Mouse (Mus musculus) intestine, embryonic 15.5 days (tissue): ENCODE data around the gene Sephs2. TPM values are rescaled to one million over a fixed set of nuclear protein-coding genes. Genes with fewer than 3 reads are reported as not detected.

ENCODE experiments used
- ATAC-seq: fragments of 200-750 bp; cut with Nextera tagmentation; 2 replicates; pipeline ENCODE4 v1.8.0; 2017; ENCODE audit warnings: moderate TSS enrichment, moderate library complexity
- H3K27ac ChIP-seq: fragments of 300-500 bp; sonication (generic); 2 replicates; pipeline ENCODE4 v1.5.1; 2015; ENCODE audit warnings: mild to moderate bottlenecking, inconsistent platforms
- H3K27me3 ChIP-seq: fragments of 300-500 bp; sonication (generic); replicated peaks from 2 replicates; pipeline ENCODE4 v1.6.1; 2015; ENCODE audit warnings: inconsistent platforms
- H3K36me3 ChIP-seq: fragments of 300-500 bp; sonication (generic); 2 replicates; pipeline ENCODE4 v1.6.1; 2015; ENCODE audit warnings: inconsistent platforms
- H3K4me1 ChIP-seq: fragments of 300-500 bp; sonication (generic); replicated peaks from 2 replicates; pipeline ENCODE4 v1.6.1; 2015; ENCODE audit warnings: inconsistent platforms
- H3K4me2 ChIP-seq: fragments of 300-500 bp; sonication (generic); replicated peaks from 2 replicates; pipeline ENCODE4 v1.6.1; 2015; ENCODE audit warnings: mild to moderate bottlenecking, inconsistent platforms
- H3K4me3 ChIP-seq: fragments of 300-500 bp; sonication (generic); replicated peaks from 2 replicates; pipeline ENCODE4 v1.5.1; 2015; ENCODE audit warnings: inconsistent platforms
- H3K9ac ChIP-seq: fragments of 300-500 bp; sonication (generic); 2 replicates; pipeline ENCODE4 v1.6.1; 2015; ENCODE audit warnings: inconsistent platforms
- H3K9me3 ChIP-seq: fragments of 300-500 bp; sonication (generic); 2 replicates; pipeline ENCODE4 v1.6.1; 2016; ENCODE audit warnings: inconsistent platforms
- WGBS: fragments of 180-500 bp; shearing (Covaris S2); methylation state at CpG from one replicate; pipeline ENCODE4 v1.1.7; 2015; 5-methylcytosine and 5-hydroxymethylcytosine counted together
- polyA plus RNA-seq: library from polyadenylated mRNA; unstranded; fragments of >200 nt; fragmentation: Nextera tagmentation; extraction: Ambion mirVana; gene quantifications from 2 replicates; pipeline ENCODE4 v1.2.1, GENCODE M21; 2015

Gene Sephs2
- polyA plus RNA-seq, 1 experiment from 2014 or later, result 233 TPM

DNA sequence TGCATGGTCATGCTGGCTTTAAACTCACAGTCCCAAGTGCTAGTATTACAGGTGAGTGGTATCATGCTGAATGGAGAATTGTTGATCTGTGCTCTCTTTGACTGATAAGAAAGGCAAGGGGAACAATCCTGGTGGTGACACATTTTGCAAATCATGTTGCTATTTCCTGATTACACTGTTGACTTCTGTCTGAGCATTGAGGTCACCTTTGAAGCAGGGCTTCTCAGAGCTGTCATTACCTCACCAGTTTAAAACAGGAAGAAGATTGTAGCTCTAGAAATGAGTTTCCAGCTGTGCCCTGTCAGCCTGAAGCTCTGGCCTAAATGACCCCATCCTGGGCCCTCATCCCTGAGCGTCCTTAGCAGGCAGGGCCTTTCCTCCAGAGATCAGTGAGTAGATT is 14.1 kb upstream of the Sephs2 start:
- Histone ChIP-seq H3K4me2 (no peak overlapping the region), H3K4me1 (no peaks in the 10 kb centered on the region), H3K4me3 (no peak overlapping the region), H3K36me3 (no peaks in the 10 kb centered on the region), H3K27ac (no peak overlapping the region), H3K9ac (no peak overlapping the region), H3K27me3 (no peaks in the 10 kb centered on the region), H3K9me3 (no peaks in the 10 kb centered on the region)
- 79% methylated on average over 1 of the region's 1 CpGs for WGBS
- ATAC-seq, result no peak

DNA sequence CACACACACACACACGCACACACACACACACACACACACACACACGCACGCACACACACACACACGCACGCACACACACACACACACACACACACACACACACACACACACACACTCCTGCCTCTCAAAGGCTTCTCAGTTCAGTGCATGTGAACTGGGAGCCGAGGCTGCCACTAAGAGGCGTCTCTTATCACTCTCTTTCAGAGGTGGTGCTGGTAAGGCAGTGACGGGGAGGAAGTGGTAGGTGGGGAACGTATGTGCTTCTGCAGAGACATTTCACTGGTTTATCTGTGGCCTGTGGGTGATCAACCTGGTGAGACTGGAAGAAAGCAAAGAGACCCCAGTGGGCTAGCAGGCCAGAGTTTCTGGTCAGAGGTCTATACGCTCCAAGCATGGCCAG is 11.3 kb upstream of the Sephs2 start:
- Histone ChIP-seq H3K4me1 (0 out of 2 replicates have a peak, but pooled peaks cover under 1% of the 10 kb centered on the region), H3K4me2 (no peak overlapping the region), H3K9me3 (no peaks in the 10 kb centered on the region), H3K27me3 (no peaks in the 10 kb centered on the region), H3K36me3 (no peaks in the 10 kb centered on the region), H3K4me3 (no peak overlapping the region), H3K27ac (no peak overlapping the region), H3K9ac (no peak overlapping the region)
- WGBS, result 79% methylated on average over 5 of the region's 10 CpGs
- no peak for ATAC-seq

DNA sequence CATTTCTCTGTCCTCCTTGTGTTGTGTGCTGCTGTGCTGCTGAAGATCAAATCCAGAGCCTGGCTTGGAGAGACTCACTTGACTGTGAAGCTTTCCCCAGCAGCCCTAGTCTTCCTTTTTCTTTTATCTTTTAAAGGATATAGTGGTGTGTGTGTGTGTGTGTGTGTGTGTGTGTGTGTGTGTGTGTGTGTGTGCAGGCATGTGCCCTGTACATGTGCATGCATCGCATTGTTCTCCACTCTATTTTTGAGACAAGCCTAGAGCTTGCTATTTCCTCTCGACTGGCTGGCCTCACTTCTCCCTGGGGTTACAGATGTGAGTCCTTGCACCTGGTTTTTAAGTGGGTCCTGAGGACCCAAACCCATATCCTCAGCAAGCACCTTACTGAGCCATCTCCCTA is 8.3 kb upstream of the Sephs2 start:
- Histone ChIP-seq H3K9me3 (no peaks in the 10 kb centered on the region), H3K4me1 (peaks cover 15% of the 10 kb centered on the region; the same call in 1 of the 2 replicates), H3K36me3 (no peaks in the 10 kb centered on the region), H3K27ac (no peak overlapping the region), H3K9ac (no peak overlapping the region), H3K4me2 (no peak overlapping the region), H3K4me3 (no peak overlapping the region), H3K27me3 (no peaks in the 10 kb centered on the region)
- 81% methylated on average over 2 of the region's 2 CpGs for WGBS
- no peak for ATAC-seq

DNA sequence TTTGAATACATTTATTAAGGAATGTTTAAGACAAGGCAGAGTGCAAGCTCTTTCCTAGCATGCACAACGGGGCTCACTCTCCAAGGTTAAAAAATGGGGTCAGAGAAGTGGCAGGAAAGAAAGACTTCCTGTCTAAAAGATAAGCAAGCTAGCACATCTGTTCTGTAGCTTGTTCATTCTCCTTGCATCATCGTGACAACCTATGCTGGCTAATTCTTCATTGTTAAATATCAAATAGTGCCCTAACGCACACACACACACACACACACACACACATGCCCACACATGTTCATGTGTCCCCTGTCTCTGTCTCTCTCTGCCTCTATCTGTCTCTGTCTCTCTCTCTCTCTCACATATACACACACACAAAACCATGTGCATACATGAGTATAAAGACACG is 7.3 kb upstream of the Sephs2 start:
- no peak for ATAC-seq
- H3K36me3 ChIP-seq, result no peaks in the 10 kb centered on the region
- no peak overlapping the region for H3K4me3 ChIP-seq
- no peak overlapping the region for H3K4me2 ChIP-seq
- H3K27ac ChIP-seq, result no peak overlapping the region
- WGBS, result 47% methylated on average over 4 of the region's 4 CpGs
- peaks cover 15% of the 10 kb centered on the region; the same call in 1 of the 2 replicates for H3K4me1 ChIP-seq
- no peaks in the 10 kb centered on the region for H3K9me3 ChIP-seq
- H3K9ac ChIP-seq, result no peak overlapping the region
- H3K27me3 ChIP-seq, result no peaks in the 10 kb centered on the region

DNA sequence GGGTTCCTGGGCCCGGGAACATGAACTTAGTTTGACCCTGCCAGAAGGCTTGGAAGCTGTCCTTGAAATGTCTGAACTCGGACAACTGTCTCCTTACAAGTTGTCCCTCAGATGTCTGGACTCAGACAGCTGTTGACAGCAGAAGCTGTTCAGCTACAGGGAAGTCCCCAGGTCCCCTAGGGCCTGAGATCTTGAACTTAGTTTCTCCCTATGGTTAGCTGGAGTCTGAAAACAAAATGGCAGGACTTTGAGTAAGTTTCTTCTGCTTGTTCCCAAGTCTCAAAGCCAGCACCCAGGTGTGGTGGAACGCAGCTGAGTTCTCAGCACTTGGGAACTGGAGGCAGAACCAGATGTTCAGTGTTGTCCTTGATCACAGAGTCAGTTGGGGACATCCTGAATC is 6.2 kb upstream of the Sephs2 start:
- no peak overlapping the region for H3K27ac ChIP-seq
- H3K27me3 ChIP-seq, result no peaks in the 10 kb centered on the region
- H3K9me3 ChIP-seq, result no peaks in the 10 kb centered on the region
- ATAC-seq, result no peak
- H3K4me2 ChIP-seq, result no peak overlapping the region
- no peak overlapping the region for H3K9ac ChIP-seq
- no peaks in the 10 kb centered on the region for H3K36me3 ChIP-seq
- 60% methylated on average over 3 of the region's 3 CpGs for WGBS
- peaks cover 15% of the 10 kb centered on the region; the same call in 1 of the 2 replicates for H3K4me1 ChIP-seq
- H3K4me3 ChIP-seq, result no peak overlapping the region

DNA sequence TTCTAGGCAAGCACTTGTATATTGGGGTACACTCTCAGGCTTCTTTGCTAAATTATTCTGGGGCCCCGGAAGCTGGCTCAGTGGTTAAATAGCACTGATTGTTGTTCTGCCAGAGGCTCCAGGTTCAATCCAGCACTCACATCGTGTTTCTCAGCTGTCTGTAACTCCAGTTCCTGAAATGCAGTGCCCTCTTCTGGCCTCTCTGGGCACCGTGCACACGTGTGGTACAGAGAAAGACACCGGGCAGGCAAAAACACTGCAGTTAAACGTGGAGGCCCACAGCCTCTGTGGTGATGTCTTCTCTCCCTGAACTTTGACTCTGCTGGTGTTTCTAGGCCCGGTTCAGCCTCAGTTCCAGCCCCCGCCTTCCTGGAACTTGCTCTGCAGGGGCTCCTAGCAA is 4.5 kb upstream of the Sephs2 start:
- Histone ChIP-seq H3K9me3 (no peaks in the 10 kb centered on the region), H3K4me3 (no peak overlapping the region), H3K4me1 (peaks cover 15% of the 10 kb centered on the region; the same call in 1 of the 2 replicates), H3K27ac (peak overlapping the region; percentile 78; the same call in 1 of the 2 replicates), H3K36me3 (no peaks in the 10 kb centered on the region), H3K9ac (no peak overlapping the region), H3K4me2 (no peak overlapping the region), H3K27me3 (no peaks in the 10 kb centered on the region)
- ATAC-seq, result peak; percentile 21; the same call in 1 of the 2 replicates
- WGBS, result 22% methylated on average over 8 of the region's 8 CpGs

DNA sequence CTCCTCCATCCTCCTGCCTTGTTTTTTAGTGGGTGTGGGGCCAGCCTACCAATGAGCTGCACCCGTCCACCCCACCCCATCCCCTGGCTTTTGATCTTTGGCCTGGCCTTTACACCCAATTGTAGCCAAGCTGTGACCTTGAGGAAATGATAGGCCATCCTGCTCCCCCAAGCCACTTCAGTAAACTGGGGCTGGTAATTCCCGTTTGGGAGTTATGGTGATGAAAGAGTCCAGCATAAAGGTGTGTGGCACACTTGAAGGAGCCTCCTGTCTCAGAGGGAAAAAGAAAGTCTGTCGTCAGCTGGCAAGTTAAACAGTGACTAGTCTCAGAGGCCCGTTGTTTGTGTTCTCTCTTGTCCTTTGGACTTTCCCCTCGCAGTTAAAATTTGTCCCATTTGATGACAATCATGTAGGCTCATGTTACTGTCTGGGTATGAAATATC is 2.7 kb upstream of the Sephs2 start:
- WGBS, result 40% methylated on average over 5 of the region's 5 CpGs
- peak; percentile 79 for ATAC-seq
- H3K9ac ChIP-seq, result no peak overlapping the region

DNA sequence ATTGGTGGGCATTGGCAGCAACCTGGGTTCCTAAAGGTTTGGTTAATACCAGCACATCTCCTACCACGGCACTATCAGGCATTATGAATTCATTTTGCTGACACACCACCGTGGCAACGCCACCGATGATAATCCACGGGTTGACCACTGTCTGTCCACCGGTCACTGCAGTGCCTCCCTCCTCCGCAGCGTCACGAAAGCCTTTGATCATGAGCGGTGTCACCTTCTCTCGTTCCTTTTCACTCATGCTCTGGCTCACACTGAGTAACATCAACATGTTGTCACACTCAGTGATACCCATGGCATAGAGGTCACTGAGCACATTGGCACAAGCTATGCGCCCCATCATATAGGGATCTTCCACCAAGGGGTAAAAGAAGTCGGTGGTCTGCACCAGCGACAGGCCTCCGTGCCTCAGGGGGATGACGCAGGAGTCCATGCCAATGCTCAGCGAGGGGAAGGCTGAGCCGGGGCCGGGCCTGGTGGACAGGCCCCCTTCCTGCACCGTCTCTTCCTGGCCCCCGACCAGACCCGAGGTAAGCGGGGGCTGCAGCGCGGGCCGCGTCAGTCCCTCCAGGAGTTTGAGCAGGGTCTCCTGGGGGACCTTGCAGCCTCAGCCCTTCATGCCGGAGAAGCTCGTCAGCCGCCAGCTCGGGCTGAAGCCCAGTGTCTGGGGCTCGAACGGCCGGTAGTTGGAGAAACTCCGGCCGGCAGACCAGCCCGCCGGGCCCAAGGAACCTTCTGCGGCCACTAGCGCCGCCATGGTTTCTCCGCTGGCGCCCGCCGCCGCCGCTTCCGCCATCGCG is 534 bp downstream of the Sephs2 start:
- WGBS, result 11% methylated on average over 50 of the region's 50 CpGs
- peaks cover 21% of the 10 kb centered on the region for H3K4me1 ChIP-seq
- no peaks in the 10 kb centered on the region for H3K27me3 ChIP-seq
- peak overlapping the region; percentile 96 for H3K9ac ChIP-seq
- peaks cover 11% of the 10 kb centered on the region for H3K36me3 ChIP-seq
- peak overlapping the region; percentile 81 for H3K4me2 ChIP-seq
- ATAC-seq, result peak; percentile 39
- peak overlapping the region; percentile 92 for H3K27ac ChIP-seq
- H3K9me3 ChIP-seq, result no peaks in the 10 kb centered on the region
- H3K4me3 ChIP-seq, result peak overlapping the region; percentile 81

More for the DNA sequence above, 2.7 kb upstream of the Sephs2 start:
- Histone ChIP-seq H3K4me1 (peaks cover 27% of the 10 kb centered on the region), H3K27me3 (no peaks in the 10 kb centered on the region), H3K27ac (peak overlapping the region; percentile 86), H3K4me2 (peak overlapping the region; percentile 24), H3K36me3 (peaks cover 5% of the 10 kb centered on the region), H3K9me3 (no peaks in the 10 kb centered on the region), H3K4me3 (no peak overlapping the region)

DNA sequence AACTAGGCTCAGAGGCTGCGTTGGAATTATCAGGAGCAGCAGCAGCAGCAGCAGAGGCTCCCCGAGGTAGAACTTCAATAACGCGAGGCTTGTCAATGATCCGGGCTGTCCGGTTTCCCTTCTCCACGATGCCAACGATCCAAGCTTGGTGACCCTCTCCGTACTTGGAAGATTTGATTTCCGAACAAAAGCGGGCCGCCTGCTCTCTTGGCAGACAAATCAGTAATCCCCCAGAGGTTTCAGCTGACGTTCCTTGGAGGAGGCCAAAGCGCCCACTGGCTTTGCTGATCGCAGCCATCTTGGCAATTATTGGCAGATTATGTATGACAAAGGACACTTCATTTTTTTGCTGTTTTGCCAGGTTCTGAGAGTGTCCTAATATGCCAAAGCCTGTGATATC is 1.3 kb downstream of the Sephs2 start:
- no peaks in the 10 kb centered on the region for H3K9me3 ChIP-seq
- ATAC-seq, result no peak
- peaks cover 11% of the 10 kb centered on the region for H3K36me3 ChIP-seq
- peak overlapping the region; percentile 81 for H3K4me2 ChIP-seq
- WGBS, result 94% methylated on average over 15 of the region's 15 CpGs
- H3K4me1 ChIP-seq, result peaks cover 14% of the 10 kb centered on the region
- no peak overlapping the region; the same call in 1 of the 2 replicates for H3K9ac ChIP-seq
- H3K27ac ChIP-seq, result no peak overlapping the region
- H3K27me3 ChIP-seq, result no peaks in the 10 kb centered on the region
- peak overlapping the region; percentile 81 for H3K4me3 ChIP-seq

DNA sequence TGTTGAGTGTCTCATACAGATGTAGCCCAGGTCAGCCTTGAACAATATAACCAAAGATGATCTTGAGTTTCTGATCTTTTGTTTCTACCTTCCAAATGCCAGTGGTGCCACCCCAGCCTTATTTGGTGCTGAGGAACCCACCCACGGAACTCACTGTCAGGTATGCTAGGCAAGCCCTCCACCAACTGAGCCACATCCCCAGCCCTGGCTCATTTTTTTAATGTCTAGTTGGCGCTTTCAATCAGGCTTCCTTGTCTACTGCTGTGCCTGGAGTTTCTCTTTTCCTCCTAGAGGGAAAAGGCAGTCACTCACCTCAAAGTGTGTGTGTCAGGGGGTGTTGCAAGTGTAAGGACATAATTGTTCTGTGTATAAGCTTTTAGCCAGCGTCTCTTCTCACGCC is 2.8 kb downstream of the Sephs2 start:
- Histone ChIP-seq H3K4me2 (peak overlapping the region; percentile 33; the same call in 1 of the 2 replicates), H3K27ac (0 out of 2 replicates have a peak overlapping the region, but pooled peaks have one; percentile 19)

DNA sequence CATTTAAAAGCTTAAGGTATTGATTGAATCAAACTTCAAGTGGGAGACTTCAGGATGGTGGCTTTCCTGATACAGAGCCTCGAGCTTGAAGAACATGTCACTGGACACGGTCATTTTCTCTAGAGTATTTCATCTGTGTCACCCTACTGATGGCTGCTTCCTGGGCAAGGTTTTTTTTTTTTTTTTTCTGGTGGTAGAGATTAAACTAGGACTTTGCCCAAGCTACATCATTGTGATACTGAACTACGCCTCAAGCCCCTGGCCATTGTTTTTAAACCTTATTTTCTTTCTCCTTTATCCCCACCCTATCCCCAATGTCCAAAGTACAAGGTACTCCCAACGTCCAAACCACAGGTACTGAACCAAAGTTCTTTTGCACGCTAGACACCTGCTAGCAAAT is 3.2 kb downstream of the Sephs2 start:
- H3K9ac ChIP-seq, result no peak overlapping the region
- no peaks in the 10 kb centered on the region for H3K27me3 ChIP-seq
- ATAC-seq, result peak; percentile 16; the same call in 1 of the 2 replicates
- H3K4me1 ChIP-seq, result peaks cover 12% of the 10 kb centered on the region
- no peak overlapping the region for H3K4me3 ChIP-seq
- WGBS, result 69% methylated on average over 5 of the region's 5 CpGs
- 0 out of 2 replicates have a peak overlapping the region, but pooled peaks have one; percentile 19 for H3K27ac ChIP-seq
- H3K36me3 ChIP-seq, result peaks cover 11% of the 10 kb centered on the region
- H3K9me3 ChIP-seq, result no peaks in the 10 kb centered on the region
- peak overlapping the region; percentile 33; the same call in 1 of the 2 replicates for H3K4me2 ChIP-seq

More for the DNA sequence above, 2.8 kb downstream of the Sephs2 start:
- ATAC-seq, result no peak
- Histone ChIP-seq H3K27me3 (no peaks in the 10 kb centered on the region), H3K9ac (no peak overlapping the region), H3K9me3 (no peaks in the 10 kb centered on the region), H3K4me1 (peaks cover 12% of the 10 kb centered on the region), H3K4me3 (no peak overlapping the region), H3K36me3 (peaks cover 11% of the 10 kb centered on the region)
- 96% methylated on average over 4 of the region's 4 CpGs for WGBS

DNA sequence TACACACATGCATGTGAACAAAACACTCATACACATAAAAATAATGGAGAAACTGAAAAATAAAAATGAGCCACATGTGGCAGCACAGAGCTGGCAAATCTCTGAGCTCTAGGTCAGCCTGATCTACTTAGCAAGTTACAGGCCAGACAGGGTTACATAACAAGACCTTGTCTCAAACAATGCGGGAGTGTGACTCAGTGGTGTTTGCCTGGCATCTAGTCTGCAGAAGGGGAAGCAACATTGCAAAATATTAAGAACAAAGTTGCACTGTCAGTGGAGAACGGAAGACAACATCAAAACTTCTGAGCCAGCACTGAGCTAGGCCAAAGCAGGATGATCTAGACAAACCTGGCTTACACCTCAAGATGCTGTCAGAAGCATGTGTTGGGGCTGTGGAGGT is 3.6 kb downstream of the Sephs2 start:
- no peak overlapping the region for H3K9ac ChIP-seq
- H3K4me2 ChIP-seq, result no peak overlapping the region
- peaks cover 12% of the 10 kb centered on the region for H3K4me1 ChIP-seq
- WGBS, result 85% methylated on average over 2 of the region's 2 CpGs
- ATAC-seq, result no peak
- H3K9me3 ChIP-seq, result no peaks in the 10 kb centered on the region
- peaks cover 11% of the 10 kb centered on the region for H3K36me3 ChIP-seq
- no peaks in the 10 kb centered on the region for H3K27me3 ChIP-seq
- no peak overlapping the region for H3K27ac ChIP-seq
- no peak overlapping the region for H3K4me3 ChIP-seq
